Mouse (Mus musculus): ENCODE measurements around the gene Gm9789. TPM values are rescaled to one million over a fixed set of nuclear protein-coding genes. Genes with fewer than 3 reads are reported as not detected.
"Not testable (repeated sequence)": the region's sequence is repeated elsewhere in the genome, so short reads cannot be mapped to it uniquely, and the experiment has no call there.

The Gm9789 gene
- not detected for total RNA-seq (2021)

DNA sequence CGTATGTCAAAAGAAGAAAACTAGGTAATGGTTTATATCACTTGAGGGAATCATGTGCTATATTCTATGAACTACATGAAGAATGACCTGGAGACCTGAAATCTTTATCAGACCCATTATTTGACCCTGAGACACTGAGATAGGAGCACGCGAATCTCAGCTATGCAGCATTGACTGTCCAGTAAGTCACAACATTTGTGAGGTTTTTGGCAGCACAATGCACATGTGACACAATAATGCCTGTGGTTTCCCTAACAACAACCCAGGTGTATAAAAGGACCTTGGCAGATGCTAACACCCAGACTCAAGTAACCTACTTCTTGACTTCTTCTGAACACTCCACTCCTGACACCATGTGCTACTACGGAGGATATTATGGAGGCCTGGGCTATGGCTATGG, at the start of gene Gm9789:
Gene Gm9789, plus strand, starts transcription at position 301 of the 400 bp plus-strand sequence.
- intact Hi-C loops (cut with DNase I): no loop called here
- no peak for DNase-seq

GRCm38 (mm10) chr16:89140551-89140950, 17.2 kb upstream of the Gm9789 start, which contains the start of gene Gm6358:
Gene Gm6358, plus strand, starts transcription at chr16:89140851.
- DNase-seq: no peak
- intact Hi-C loops (cut with DNase I): no loop called here

DNA sequence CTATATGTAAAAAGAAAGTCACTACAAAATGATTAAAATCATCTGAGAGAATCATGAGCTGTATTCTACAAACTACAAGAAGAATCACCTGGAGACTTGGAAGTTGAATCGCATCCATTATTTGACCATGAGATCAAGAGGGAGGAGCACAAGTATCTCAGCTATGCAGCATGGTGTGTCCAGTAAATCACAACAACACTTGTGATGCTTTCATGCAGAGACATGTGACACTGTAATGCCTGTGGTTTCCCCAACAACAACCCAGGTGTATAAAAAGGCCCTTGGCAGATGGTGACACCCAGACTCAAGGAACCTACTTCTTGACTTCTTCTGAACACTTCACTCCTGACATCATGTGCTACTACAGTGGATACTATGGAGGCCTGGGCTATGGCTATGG, 7.0 kb upstream of the Gm9789 start, which contains the start of gene Gm10061:
Gene Gm10061, plus strand, starts transcription at position 301 of the 400 bp plus-strand sequence.
- intact Hi-C loops (cut with DNase I): no loop called here
- no peak for DNase-seq

DNA sequence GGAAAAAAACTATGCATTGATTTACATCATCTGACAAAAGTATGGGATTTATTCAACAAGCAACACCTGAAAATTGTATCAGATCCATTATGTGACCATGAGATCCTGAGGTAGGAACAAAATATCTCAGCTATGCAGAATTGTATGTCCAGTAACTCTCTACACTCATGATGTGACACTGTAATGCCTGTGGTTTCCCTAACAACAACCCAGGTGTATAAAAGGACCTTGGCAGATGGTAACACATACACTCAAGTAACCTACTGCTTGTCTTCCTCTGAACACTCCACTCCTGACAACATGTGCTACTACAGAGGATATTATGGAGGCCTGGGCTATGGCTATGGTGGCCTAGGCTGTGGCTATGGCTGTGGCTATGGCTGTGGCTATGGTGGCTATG, 11.4 kb downstream of the Gm9789 start, which contains the start of gene Gm7735:
Gene Gm7735, plus strand, starts transcription at position 301 of the 400 bp plus-strand sequence.
- DNase-seq; intact Hi-C loops (cut with DNase I): not testable (repeated sequence)

DNA sequence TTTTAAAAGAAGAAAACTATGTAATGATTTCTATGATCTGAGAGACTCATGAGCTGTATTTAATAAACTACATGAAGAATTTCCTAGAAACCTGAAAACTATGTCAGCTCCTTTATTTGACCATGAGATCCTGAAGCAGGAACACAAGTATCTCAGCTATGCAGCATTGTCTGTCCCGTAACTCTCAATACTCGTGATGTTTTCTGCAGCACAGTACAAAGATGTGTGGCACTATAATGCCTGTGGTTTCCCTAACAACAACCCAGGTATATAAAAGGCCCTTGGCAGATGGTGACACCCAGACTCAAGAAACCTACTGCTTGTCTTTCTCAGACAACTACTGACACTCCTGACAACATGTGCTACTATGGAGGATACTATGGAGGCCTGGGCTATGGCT, 16.7 kb downstream of the Gm9789 start, which contains the start of gene 1110057P08Rik:
Gene 1110057P08Rik, plus strand, starts transcription at position 301 of the 400 bp plus-strand sequence.
- intact Hi-C loops (cut with DNase I): no loop called here
- no peak for DNase-seq

DNA sequence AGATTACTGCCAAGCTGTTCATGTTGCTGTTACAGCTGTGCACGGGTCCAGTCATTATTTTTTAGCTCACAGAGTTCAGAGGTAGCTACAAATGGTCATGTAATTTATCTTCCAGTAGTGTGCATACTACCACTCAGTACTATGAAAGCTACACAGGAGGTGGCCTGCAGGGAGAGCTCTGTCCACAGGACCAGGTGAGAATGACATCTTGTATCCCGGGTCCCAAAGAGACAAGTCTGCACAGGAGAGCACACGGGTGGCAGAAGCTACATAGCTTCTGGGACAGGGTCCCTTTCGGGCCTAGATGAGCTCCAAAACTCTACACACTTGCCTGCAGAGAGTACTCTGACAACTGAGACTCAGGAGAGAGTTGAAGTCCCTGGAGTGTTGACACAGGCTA, 30.9 kb downstream of the Gm9789 start:
- DNase-seq: no peak
- intact Hi-C loops (cut with DNase I): no loop called here

DNA sequence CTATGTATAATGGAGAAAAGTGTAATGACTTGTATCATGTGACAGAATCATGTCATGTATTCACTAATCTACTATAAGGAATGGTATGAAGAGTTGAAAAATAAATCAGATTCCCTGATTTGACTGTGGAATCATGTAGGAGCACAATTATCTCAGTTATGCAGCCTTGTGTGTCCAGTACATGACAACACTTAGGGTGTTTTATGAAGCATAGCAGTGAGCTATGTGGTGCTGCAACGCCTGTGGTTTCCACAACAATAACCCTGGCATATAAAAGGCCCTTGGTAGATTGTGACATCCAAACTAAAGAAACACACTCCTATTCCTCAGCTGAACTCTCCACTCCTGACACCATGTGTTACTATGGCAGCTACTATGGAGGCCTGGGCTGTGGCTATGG, 47.8 kb downstream of the Gm9789 start, which contains the start of gene Krtap20-2:
Gene Krtap20-2, plus strand, starts transcription at position 301 of the 400 bp plus-strand sequence.
- intact Hi-C loops (cut with DNase I): no loop called here
- DNase-seq: no peak

Other genes starting within 250 kb of the Gm9789 start
- gene Krtap19-9b, start 225.7 kb upstream of the Gm9789 start, total RNA-seq (2021): not detected
- gene Krtap16-3, start 195.1 kb upstream of the Gm9789 start, total RNA-seq (2021): not detected
- gene Krtap22-2, start 147.2 kb upstream of the Gm9789 start, total RNA-seq (2021): not detected
- gene Gm10229, start 142.7 kb upstream of the Gm9789 start, total RNA-seq (2021): not detected
- not detected for gene Krtap6-1, start 126.3 kb upstream of the Gm9789 start, total RNA-seq (2021)
- not detected for gene Gm10228, start 116.5 kb upstream of the Gm9789 start, total RNA-seq (2021)
- not detected for gene Krtap6-5, start 110.1 kb upstream of the Gm9789 start, total RNA-seq (2021)
- gene 1110025L11Rik, start 94.0 kb upstream of the Gm9789 start, total RNA-seq (2021): not detected
- gene Krtap6-3, start 73.9 kb upstream of the Gm9789 start, total RNA-seq (2021): not detected
- gene Gm6358, start 17.1 kb upstream of the Gm9789 start, total RNA-seq (2021): not detected
- not detected for gene Gm10061, start 6.9 kb upstream of the Gm9789 start, total RNA-seq (2021)
- gene Gm7735, start 11.5 kb downstream of the Gm9789 start, total RNA-seq (2021): not detected
- not detected for gene 1110057P08Rik, start 16.8 kb downstream of the Gm9789 start, total RNA-seq (2021)
- not detected for gene Krtap20-2, start 47.9 kb downstream of the Gm9789 start, total RNA-seq (2021)
- gene Krtap21-1, start 245.9 kb downstream of the Gm9789 start, total RNA-seq (2021): not detected